Mouse (Mus musculus): Measurements from ENCODE around the gene Tmem256.

DNA sequence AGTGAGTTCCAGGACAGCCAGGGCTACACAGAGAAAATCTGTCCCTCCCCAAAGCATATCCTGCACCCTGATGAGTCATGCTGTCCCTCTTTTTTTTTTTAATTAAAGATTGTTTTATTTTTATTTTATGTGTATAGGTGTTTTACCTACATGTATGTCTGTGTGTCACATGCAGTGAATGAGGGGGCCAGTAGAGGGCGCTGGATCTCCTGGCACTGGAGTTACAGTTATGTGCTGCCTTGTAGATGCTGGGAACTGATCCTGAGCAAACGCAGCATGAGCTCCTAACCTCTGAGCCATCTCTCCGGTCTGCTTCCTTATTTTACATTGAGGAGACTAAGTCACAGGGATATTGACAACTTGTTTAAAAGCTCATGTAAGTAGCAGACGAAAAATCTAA lies 44.8 kb downstream of the Tmem256 start:
- TF ChIP-seq CTCF (IDR thresholded peaks at IDR 0.05; ENCODE audit: low read depth, low read length) (no peak), GATA1 (IDR thresholded peaks at IDR 0.05; ENCODE audit: borderline replicate concordance, low read length) (no peak), POLR2AphosphoS5 (IDR thresholded peaks at IDR 0.05; ENCODE audit: insufficient replicate concordance, low read depth, low read length) (no peak)
